Mouse (Mus musculus): ENCODE results near the gene Mbtd1.
"Not testable (repeated sequence)": the region's sequence is repeated elsewhere in the genome, so short reads cannot be mapped to it uniquely, and the experiment has no call there.

Gene Mbtd1

DNA sequence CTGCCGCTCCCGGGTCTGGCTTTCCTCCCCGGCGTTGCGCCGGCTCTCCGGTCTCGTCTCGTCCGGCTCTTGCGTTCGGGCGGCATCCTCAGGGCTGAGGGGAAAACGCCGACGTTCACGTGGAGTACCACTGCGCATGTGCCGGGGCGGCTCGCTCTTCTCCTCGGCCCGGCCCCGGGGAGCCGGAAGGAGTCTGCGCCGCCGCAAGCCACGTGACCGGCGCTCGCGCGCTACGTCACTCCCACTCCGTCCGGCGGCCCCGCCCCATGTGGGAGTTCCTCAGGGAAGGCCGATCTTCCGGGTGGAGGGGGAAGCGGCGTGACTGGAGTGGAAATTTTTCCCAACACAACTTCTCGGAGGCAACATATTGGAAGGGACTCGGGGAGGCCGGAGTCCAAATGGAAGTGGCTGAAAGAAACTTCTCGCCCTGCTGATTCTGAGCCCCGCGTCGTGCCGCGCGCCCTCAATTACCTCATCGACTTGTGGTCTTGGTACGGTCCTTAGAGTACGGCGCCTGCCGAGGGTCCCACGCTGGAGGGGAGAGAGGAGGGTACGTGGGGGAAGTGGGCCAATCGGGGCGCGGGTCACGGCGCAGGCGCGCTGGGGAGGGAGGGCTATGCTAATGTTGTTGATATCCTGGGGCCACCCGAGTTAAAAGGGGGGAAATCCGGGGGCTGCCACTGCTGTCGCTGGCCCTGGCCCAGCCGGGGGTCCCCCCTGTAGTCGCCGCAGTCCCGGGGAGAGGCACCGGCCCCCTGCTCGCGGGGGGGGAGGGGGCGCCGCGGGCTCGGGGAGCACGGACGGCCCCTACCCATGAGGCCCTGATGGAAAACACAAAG is at the start of gene Mbtd1, which contains the start of gene Utp18:
Gene Mbtd1 (plus strand): TSS at position 281 of the 839 bp plus-strand sequence.
Gene Utp18 (minus strand): TSS at position 195 of the 839 bp plus-strand sequence.
- peak; percentile 97 for DNase-seq

DNA sequence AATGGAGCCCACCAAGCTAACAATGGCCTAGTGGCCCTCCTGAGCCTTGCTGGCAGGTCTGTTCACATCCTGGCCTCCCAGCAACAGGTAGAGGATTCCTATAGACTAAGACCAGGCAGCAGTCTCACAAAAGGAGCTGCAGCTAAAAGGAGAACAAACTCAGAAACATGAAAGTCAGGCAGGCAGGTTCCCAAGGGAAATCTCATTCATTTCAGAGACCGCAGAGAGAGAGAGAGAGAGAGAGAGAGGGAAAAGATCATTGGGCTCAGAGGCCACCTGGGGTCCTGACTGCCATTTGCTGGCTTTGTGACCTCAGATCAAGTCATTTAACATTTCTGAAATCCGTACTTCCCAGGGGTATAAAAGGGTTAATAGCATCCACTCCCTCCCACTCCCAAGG is 38.3 kb upstream of the Mbtd1 start:
- DNase-seq = no peak

GRCm38 (mm10) chr11:93852546-93852945 is 33.1 kb upstream of the Mbtd1 start:
- DNase-seq = no peak

DNA sequence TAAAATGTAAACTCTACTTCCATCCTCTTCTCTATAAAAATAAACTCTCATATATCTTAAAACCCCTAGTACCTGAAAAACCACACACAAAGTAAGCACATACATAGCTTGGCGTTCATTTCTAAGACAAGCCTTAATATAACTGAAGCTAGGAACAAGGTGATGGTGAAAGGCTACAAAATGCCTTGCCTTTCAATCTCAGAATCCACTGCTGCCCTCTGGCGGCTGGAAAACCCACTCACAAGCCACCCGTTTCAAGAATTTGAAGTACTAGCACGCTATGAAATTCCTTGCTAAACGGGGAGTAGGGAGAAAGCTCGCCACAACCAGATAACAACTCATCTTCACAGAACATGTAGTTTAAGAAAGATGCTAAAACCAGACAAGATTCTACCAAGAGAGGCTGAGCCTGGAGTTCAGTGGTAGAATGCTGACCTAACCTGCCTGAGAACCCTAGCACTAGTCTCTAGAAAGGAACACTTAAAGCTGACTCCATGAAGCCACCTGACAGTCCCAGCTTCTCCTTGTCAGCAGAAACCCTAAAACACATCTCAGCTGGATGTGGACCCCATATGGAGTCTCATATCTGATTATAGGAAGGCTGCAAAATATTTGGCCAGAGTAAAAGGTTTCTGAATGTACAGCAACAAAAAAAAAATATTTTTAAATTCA is 29.2 kb upstream of the Mbtd1 start:
- DNase-seq = peak; percentile 88

- DNase-seq = no peak
Observed at GRCm38 (mm10) chr11:93860540-93861172, 25.0 kb upstream of the Mbtd1 start.

GRCm38 (mm10) chr11:93861193-93861592 is 24.5 kb upstream of the Mbtd1 start:
- DNase-seq = no peak

- DNase-seq = no peak
Observed at GRCm38 (mm10) chr11:93862045-93862623, 23.5 kb upstream of the Mbtd1 start.

GRCm38 (mm10) chr11:93862638-93863037 is 23.0 kb upstream of the Mbtd1 start:
- DNase-seq = no peak

DNA sequence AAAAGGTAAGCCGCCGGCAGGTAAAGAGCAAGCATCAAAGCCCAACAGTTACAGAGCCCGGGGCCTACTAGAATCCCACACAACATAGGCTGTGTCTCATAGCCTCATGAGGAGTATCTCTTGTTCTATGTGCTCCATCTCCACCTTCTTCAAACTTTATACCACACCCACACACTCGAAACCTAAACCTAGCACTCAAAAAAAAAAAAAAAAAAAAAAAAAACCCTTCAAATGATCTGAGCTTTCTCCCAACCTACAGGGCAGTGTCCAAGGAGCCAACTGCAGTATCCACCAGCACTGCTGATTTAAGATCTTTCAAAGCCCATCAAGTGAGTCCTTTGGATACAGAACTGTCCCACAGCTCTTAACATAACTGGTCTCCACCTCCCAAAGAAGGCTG is 1.6 kb upstream of the Mbtd1 start:
- DNase-seq = no peak

- DNase-seq = peak; percentile 52
Observed at GRCm38 (mm10) chr11:93884901-93885571, 616 bp upstream of the Mbtd1 start.

GRCm38 (mm10) chr11:93886411-93887079 is 893 bp downstream of the Mbtd1 start:
- no peak for DNase-seq

DNA sequence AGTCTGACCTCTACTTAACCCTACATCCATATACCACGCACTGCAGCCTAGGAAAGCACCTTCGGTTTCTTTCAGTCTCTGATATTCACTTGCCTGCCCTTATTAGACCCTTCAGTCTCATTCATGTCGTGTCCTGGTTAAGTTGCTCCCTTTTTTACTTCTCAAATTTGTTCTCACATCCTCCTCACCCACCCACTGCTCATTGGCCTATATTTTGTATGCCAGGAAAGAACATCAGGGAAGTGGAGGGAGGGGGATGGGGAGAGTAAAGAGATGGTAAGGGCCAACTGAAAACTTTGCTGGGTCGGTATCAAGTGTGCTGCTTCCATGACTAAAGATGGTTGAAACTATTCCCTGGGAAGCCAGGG is 1.4 kb downstream of the Mbtd1 start:
- peak; percentile 30 for DNase-seq

DNA sequence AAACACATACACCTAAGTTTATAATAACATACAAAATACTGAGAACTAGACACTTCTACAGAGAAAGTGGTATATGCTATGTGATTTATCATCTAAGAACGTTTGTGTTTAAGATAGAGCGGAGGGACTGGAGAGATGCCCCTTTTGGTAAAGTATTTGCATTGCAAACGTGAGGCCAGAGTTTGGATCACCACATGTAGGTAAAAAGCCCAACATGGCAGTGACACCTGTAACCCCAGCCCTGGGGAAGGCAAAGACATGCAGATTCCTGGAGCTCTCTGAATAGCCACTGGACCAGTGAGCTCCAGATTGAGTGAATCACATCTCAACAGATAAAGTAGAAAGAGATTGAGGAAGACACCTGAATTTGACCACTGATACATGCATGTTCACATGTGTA is 12.1 kb downstream of the Mbtd1 start:
- DNase-seq = no peak

DNA sequence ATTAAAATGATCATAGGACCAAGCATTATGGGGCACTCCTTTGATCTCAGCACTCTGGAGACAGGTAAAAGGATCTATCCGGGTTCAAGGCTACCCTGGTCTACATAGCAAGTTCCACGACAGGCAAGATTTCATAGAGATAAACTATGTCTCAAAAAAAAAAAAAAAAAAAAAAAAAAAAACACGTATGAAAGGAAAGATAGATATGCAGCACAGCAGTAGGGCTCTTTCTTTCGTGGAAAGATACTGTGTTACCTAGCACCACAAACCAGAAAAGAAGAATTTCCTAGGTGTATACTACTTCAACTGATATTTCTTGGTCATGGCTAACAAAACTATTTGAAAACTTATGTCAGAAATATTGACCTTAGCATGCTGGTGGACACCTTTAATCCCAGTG is 21.2 kb downstream of the Mbtd1 start:
- DNase-seq = no peak

GRCm38 (mm10) chr11:93907839-93908238 is 22.2 kb downstream of the Mbtd1 start:
- no peak for DNase-seq

GRCm38 (mm10) chr11:93908829-93909228 is 23.2 kb downstream of the Mbtd1 start:
- no peak for DNase-seq

DNA sequence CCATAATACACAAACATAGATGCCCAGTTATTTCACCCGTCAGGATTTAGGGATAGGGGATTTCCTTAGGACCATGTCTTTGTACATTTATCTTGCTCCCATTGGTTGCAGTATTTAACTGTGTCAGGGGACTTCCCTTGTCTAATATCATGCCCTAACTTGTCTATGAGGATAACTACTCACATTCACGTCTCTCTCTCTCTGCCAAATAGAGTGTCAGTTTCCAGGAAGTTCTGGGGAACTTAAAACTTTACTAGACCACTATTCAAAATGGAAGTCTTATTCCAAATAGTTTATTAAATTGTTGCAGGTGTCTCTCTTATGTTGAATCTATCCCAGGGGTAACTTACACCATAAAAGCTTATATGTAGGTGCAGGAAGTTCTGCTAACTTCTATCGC is 26.0 kb downstream of the Mbtd1 start:
- DNase-seq = no peak

- not testable (repeated sequence) for DNase-seq
Observed at GRCm38 (mm10) chr11:93915019-93915418, 29.4 kb downstream of the Mbtd1 start.

- DNase-seq = no peak
Observed at GRCm38 (mm10) chr11:93929106-93929505, 43.5 kb downstream of the Mbtd1 start.

GRCm38 (mm10) chr11:93940906-93941305 is 55.3 kb downstream of the Mbtd1 start:
- no peak for DNase-seq

GRCm38 (mm10) chr11:93944986-93945385 is 59.3 kb downstream of the Mbtd1 start:
- no peak for DNase-seq

- DNase-seq = no peak
Observed at GRCm38 (mm10) chr11:93948887-93949567, 63.4 kb downstream of the Mbtd1 start.

Data from cerebellum, adult 9-10 months (tissue).